Mouse (Mus musculus): ENCODE results near the gene Nfatc2ip. TPM values are rescaled to one million over a fixed set of nuclear protein-coding genes. Genes with fewer than 3 reads are reported as not detected.
"Not testable (repeated sequence)": the region's sequence is repeated elsewhere in the genome, so short reads cannot be mapped to it uniquely, and the experiment has no call there.

Gene Nfatc2ip
- polyA plus RNA-seq, 1 experiment from 2014 or later, result 1.7 TPM

DNA sequence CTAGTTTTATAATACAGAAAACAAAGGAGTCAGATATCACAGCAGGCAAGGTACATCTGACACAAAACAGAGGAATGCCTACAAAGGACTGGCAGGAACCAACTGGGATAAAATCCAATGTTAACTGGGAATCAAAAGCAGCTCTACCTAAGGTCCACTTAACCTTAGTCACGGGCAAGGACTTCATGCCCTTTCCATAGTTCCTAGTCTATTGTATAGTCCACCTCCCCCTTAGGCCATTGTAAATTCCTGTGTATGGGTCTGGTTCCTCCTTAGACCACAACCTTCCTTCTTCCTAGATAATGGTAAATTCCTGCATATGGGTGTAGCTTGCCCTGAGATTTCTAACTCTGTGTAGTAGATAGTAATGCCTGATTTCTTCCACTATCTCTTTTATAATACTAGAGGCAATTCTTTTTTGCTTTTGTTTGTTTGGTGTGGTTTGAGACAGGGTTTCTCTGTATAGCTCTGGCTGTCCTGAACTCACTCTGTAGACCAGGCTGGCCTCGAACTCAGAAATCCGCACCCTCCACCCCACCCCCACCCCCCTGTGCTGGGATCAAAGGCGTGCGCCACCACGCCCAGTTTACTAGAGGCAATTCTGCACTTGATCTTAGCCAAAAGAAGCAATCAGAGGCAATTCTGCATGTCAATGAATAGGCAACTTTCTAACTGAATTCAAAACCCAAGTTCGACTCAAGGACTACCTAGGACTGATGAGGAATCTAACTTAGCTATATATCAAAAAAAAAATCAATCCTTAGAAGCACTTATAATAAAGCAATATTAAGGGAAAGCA, 4.3 kb downstream of the Nfatc2ip start:
- H3K4me2 ChIP-seq (ENCODE audit: low read depth, low read length); H3K9me3 ChIP-seq (replicated peaks; ENCODE audit: control insufficient read depth, low read length); ATAC-seq (ENCODE audit: low read depth); H3K9ac ChIP-seq (ENCODE audit: low read depth, low read length); H3K27me3 ChIP-seq (ENCODE audit: control insufficient read depth, insufficient read depth, low read depth, low read length); H3K4me3 ChIP-seq (ENCODE audit: low read depth, low read length); H3K27ac ChIP-seq (ENCODE audit: low read length): not testable (repeated sequence)
- WGBS (ENCODE audit: insufficient replicate concordance), result 81% methylated on average over 7 of the region's 7 CpGs
- Histone ChIP-seq H3K4me1 (ENCODE audit: control insufficient read depth, low read depth, low read length) (peaks cover 16% of the 10 kb centered on the region), H3K36me3 (ENCODE audit: control insufficient read depth, insufficient read depth) (peaks cover 14% of the 10 kb centered on the region)

DNA sequence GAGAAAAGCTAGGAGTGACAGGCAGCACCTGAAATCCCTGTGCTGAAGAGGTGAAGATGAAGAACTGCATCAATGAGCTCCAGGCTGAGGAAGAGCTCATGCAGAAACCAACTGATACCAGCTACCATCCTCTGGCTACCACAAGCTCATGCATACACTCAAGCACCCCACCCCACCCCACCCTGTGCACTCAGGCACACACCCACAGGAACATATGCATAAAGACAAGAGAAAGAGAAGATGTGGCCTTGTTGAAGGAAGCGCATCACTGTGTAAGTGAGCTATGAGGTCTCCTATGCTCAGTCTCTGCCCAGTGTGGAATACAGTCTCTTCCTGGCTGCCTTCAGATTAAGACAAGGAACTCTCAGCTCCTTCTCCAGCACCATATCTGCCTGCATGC, 8.4 kb downstream of the Nfatc2ip start:
- ATAC-seq (ENCODE audit: low read depth), result no peak
- WGBS (ENCODE audit: insufficient replicate concordance), result 92% methylated on average over 1 of the region's 1 CpGs
- no peaks in the 10 kb centered on the region for H3K9me3 ChIP-seq (replicated peaks; ENCODE audit: control insufficient read depth, low read length)

DNA sequence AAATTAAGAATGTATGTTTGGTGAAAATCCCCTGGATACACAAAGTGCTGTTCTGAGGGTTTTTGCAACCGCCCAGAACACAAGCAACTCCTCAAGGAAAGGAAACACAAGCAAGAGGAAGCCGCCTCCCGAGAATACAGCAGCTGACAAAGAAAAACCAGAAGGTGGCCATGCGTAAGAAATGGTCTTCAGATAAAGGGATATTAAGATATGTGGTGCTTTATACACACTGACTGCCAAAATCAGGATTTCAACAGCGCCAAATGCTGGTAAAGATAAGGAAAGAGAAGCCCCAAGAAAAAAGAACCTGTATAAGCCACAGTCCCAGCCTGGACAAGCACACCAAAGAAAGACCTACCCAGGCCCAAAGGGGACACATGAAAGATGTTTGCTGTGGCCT, 13.0 kb downstream of the Nfatc2ip start:
- Histone ChIP-seq H3K9me3 (replicated peaks; ENCODE audit: control insufficient read depth, low read length) (no peaks in the 10 kb centered on the region), H3K36me3 (ENCODE audit: control insufficient read depth, insufficient read depth) (peaks cover 13% of the 10 kb centered on the region), H3K4me1 (ENCODE audit: control insufficient read depth, low read depth, low read length) (no peaks in the 10 kb centered on the region), H3K4me3 (ENCODE audit: low read depth, low read length) (no peak overlapping the region), H3K27me3 (ENCODE audit: control insufficient read depth, insufficient read depth, low read depth, low read length) (no peaks in the 10 kb centered on the region), H3K27ac (ENCODE audit: low read length) (no peak overlapping the region), H3K4me2 (ENCODE audit: low read depth, low read length) (no peak overlapping the region), H3K9ac (ENCODE audit: low read depth, low read length) (no peak overlapping the region)
- 54% methylated on average over 5 of the region's 5 CpGs for WGBS (ENCODE audit: insufficient replicate concordance)
- ATAC-seq (ENCODE audit: low read depth), result no peak

More for the DNA sequence above, 8.4 kb downstream of the Nfatc2ip start:
- H3K4me2 ChIP-seq (ENCODE audit: low read depth, low read length), result no peak overlapping the region
- H3K27me3 ChIP-seq (ENCODE audit: control insufficient read depth, insufficient read depth, low read depth, low read length), result no peaks in the 10 kb centered on the region
- H3K4me3 ChIP-seq (ENCODE audit: low read depth, low read length), result no peak overlapping the region
- H3K36me3 ChIP-seq (ENCODE audit: control insufficient read depth, insufficient read depth), result peaks cover 24% of the 10 kb centered on the region
- H3K9ac ChIP-seq (ENCODE audit: low read depth, low read length), result no peak overlapping the region
- no peaks in the 10 kb centered on the region for H3K4me1 ChIP-seq (ENCODE audit: control insufficient read depth, low read depth, low read length)
- no peak overlapping the region for H3K27ac ChIP-seq (ENCODE audit: low read length)

DNA sequence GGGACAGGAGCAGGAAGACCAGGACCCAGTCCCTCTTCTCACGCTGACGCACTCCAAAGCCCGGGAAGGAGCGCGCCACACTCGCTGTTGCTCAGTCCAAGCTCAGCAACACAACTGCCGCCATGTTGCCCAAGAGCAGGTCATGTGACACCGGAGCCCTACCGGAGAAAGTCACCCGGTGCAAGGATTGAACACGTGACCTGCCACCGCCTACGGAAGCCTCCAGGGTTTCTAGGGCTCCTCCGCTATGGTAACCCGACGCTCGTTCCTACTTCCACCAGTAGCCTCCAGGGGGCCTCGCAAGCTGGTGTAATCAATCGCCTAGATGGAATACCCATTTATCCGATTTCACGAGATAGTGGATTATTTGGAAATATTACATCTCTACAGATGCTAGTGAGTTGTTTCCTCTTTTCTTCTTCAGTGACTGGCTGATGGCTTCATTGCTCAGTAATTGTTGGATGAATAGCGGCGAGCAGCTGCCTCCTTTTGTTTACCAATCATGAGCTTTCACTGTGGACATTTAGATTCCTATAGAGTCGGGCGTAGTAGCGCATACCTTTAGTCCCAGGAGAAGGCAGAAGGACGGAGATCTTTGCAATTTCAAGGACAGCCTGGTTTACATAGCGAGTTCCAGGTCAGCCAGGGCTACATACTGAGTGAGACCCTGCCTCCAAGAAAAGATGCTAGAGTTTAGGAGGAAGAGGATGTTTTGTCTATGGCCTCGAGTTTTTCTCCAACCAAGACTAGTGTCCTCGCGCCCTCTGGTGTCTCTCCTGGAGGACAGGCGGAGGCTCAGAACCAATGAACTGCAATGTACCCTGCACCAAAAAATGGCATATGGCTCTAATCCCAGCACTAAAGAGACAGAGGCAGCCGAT, 19.0 kb downstream of the Nfatc2ip start, which contains the start of gene Spns1:
Gene Spns1 (minus strand): TSS at position 173 of the 881 bp plus-strand sequence.
- peak within 1 kb of the TSS; percentile 66 for H3K9ac ChIP-seq (ENCODE audit: low read depth, low read length)
- ATAC-seq (ENCODE audit: low read depth), result peak; percentile 96
- H3K4me3 ChIP-seq (ENCODE audit: low read depth, low read length), result peak within 1 kb of the TSS; percentile 71
- WGBS (ENCODE audit: insufficient replicate concordance), result under 1% methylated on average over 33 of the region's 33 CpGs
- H3K4me1 ChIP-seq (ENCODE audit: control insufficient read depth, low read depth, low read length), result peaks cover 22% of the 10 kb centered on the region
- H3K36me3 ChIP-seq (ENCODE audit: control insufficient read depth, insufficient read depth), result no peaks in the 10 kb centered on the region; the same call in 1 of the 2 replicates
- H3K9me3 ChIP-seq (replicated peaks; ENCODE audit: control insufficient read depth, low read length), result no peaks in the 10 kb centered on the region
- peak within 1 kb of the TSS; percentile 71 for H3K27ac ChIP-seq (ENCODE audit: low read length)
- no peaks in the 10 kb centered on the region for H3K27me3 ChIP-seq (ENCODE audit: control insufficient read depth, insufficient read depth, low read depth, low read length)
- peak within 1 kb of the TSS; percentile 92 for H3K4me2 ChIP-seq (ENCODE audit: low read depth, low read length)

DNA sequence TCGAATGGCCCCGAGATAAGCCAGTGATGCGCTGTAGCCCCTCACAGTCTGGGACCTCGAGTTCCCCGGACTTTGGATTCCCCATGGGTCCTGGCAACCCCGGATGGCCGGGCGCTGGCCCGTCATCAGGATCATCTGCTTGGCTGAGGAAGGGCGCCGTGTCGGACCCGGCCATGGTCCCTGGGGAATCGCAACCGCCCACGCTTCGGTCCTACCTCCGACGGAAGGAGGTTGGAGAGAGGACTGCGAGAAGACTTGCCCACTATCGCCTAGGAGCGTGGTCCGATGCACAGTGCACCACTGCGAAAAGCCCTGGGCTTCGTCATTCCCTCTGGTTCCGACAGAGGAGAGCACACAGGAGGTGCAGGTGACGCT, 19.6 kb downstream of the Nfatc2ip start:
- Histone ChIP-seq H3K4me3 (ENCODE audit: low read depth, low read length) (peak overlapping the region; percentile 71), H3K9ac (ENCODE audit: low read depth, low read length) (peak overlapping the region; percentile 66), H3K4me1 (ENCODE audit: control insufficient read depth, low read depth, low read length) (peaks cover 22% of the 10 kb centered on the region), H3K36me3 (ENCODE audit: control insufficient read depth, insufficient read depth) (no peaks in the 10 kb centered on the region; the same call in 1 of the 2 replicates), H3K27me3 (ENCODE audit: control insufficient read depth, insufficient read depth, low read depth, low read length) (no peaks in the 10 kb centered on the region), H3K27ac (ENCODE audit: low read length) (peak overlapping the region; percentile 5; the same call in 1 of the 2 replicates), H3K9me3 (replicated peaks; ENCODE audit: control insufficient read depth, low read length) (no peaks in the 10 kb centered on the region), H3K4me2 (ENCODE audit: low read depth, low read length) (peak overlapping the region; percentile 92)
- peak; percentile 33 for ATAC-seq (ENCODE audit: low read depth)
- under 1% methylated on average over 27 of the region's 27 CpGs for WGBS (ENCODE audit: insufficient replicate concordance)

DNA sequence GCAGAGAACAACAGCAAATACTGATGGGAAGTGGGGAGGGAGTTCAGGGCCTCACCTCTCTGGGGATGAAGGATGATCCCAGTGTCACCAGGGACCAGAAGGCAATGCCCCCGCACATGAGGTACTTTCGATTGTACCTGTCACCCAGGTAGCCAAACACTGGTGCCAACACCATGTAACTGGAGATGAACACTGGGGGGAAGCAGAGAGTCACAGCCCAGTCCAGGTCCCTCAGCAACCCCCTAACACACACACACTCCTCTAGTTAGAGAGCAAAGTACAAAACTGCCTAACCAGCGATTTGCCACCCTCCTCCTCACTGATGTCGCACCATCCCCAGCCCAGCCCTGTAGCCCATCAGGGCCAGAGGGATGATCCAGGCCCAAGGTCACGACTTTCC, 21.5 kb downstream of the Nfatc2ip start:
- Histone ChIP-seq H3K4me2 (ENCODE audit: low read depth, low read length) (no peak overlapping the region), H3K36me3 (ENCODE audit: control insufficient read depth, insufficient read depth) (peaks cover 6% of the 10 kb centered on the region; the same call in 1 of the 2 replicates), H3K9ac (ENCODE audit: low read depth, low read length) (no peak overlapping the region), H3K27ac (ENCODE audit: low read length) (no peak overlapping the region), H3K4me3 (ENCODE audit: low read depth, low read length) (no peak overlapping the region), H3K4me1 (ENCODE audit: control insufficient read depth, low read depth, low read length) (peaks cover 22% of the 10 kb centered on the region), H3K9me3 (replicated peaks; ENCODE audit: control insufficient read depth, low read length) (no peaks in the 10 kb centered on the region), H3K27me3 (ENCODE audit: control insufficient read depth, insufficient read depth, low read depth, low read length) (no peaks in the 10 kb centered on the region)
- ATAC-seq (ENCODE audit: low read depth), result no peak
- 75% methylated on average over 5 of the region's 5 CpGs for WGBS (ENCODE audit: insufficient replicate concordance)

DNA sequence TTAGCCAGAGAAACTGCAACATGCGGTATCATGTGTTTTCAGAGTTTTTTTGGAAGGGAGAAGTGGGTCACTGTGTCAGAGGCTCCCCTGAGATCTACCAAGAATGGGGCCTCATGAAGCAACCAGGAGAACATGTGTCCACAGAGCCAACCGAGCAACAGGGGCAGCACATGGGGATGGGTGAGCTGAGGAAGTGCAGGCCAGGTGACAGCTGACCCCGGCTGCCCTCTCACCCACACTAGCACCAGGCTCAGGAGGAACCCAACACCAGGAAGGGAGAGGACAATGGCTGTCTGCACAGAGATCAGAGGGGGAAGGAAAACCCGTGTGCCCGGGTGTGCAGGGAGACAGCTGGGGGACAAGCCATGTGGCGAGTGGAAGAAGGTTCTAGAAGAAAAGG, 22.0 kb downstream of the Nfatc2ip start:
- ATAC-seq (ENCODE audit: low read depth), result no peak
- Histone ChIP-seq H3K9me3 (replicated peaks; ENCODE audit: control insufficient read depth, low read length) (no peaks in the 10 kb centered on the region), H3K36me3 (ENCODE audit: control insufficient read depth, insufficient read depth) (peaks cover 8% of the 10 kb centered on the region; the same call in 1 of the 2 replicates), H3K4me3 (ENCODE audit: low read depth, low read length) (no peak overlapping the region), H3K4me2 (ENCODE audit: low read depth, low read length) (no peak overlapping the region), H3K4me1 (ENCODE audit: control insufficient read depth, low read depth, low read length) (peaks cover 22% of the 10 kb centered on the region), H3K9ac (ENCODE audit: low read depth, low read length) (no peak overlapping the region), H3K27me3 (ENCODE audit: control insufficient read depth, insufficient read depth, low read depth, low read length) (no peaks in the 10 kb centered on the region), H3K27ac (ENCODE audit: low read length) (no peak overlapping the region)
- 51% methylated on average over 6 of the region's 6 CpGs for WGBS (ENCODE audit: insufficient replicate concordance)

DNA sequence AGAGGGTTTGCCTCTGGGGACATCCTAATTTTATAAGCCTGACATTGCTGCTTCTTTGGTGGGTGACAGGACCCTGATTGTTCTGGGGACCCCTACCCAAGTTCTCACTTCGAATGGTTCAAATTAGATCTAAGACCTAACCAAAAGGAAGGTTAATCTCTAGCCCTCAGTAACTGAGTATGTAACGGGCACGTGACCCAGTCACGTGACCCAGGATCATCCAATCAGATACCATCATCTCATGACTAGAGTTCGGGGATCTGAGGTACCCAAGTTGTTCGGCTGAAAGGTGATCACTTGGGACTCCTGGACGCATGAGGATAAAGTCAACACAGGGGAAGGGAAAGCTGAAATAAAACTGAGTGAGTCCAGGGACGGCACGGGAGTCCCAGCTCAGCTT, 23.5 kb downstream of the Nfatc2ip start:
- no peak for ATAC-seq (ENCODE audit: low read depth)
- no peaks in the 10 kb centered on the region for H3K9me3 ChIP-seq (replicated peaks; ENCODE audit: control insufficient read depth, low read length)
- 78% methylated on average over 9 of the region's 9 CpGs for WGBS (ENCODE audit: insufficient replicate concordance)
- no peak overlapping the region for H3K4me2 ChIP-seq (ENCODE audit: low read depth, low read length)
- H3K27me3 ChIP-seq (ENCODE audit: control insufficient read depth, insufficient read depth, low read depth, low read length), result no peaks in the 10 kb centered on the region
- H3K27ac ChIP-seq (ENCODE audit: low read length), result no peak overlapping the region
- H3K36me3 ChIP-seq (ENCODE audit: control insufficient read depth, insufficient read depth), result peaks cover 8% of the 10 kb centered on the region; the same call in 1 of the 2 replicates
- no peak overlapping the region for H3K9ac ChIP-seq (ENCODE audit: low read depth, low read length)
- no peak overlapping the region for H3K4me3 ChIP-seq (ENCODE audit: low read depth, low read length)
- peaks cover 21% of the 10 kb centered on the region for H3K4me1 ChIP-seq (ENCODE audit: control insufficient read depth, low read depth, low read length)
